ENCODE assay signal across 8 mouse cellular contexts in the genomic region with DNA sequence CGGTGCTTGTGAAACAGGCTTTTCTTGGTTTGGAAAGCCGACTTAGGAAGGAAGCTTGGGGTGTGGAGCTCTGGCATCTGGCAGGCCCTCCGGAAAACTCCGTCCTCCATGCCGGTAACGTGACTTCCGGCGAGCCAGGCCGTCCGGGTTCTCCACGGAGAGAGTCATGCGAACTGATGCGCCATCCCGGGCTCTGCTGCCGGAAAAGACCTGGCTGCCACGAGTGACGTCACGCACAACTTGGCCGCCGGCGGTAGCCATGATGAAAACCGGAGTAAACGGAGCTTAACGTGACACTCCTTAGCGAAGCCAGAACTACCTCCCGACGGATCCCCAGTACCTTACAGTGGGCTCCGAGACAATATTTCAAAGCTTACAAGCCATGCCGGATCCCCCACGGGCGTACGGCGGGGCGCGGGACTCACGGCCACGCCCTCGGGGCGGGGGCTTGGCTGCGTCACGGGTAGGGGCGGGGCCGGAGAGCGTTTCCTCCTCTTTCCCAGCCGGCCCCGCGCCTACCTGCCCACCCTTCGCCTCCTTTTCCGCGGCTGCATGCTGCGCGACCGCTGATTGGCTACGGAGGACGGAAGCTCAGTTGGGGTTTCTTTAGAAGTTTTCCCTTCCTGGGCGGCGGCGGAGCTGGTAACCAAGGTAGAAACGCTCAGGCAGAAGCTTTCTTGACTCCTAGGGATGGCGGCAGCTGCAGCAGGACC. TPM values are rescaled to one million over a fixed set of nuclear protein-coding genes. Genes with fewer than 3 reads are reported as not detected.
DNase-seq lines count a peak whose midpoint lies in the region; ATAC-seq lines count a peak whose summit lies in the region.

A gene (plus strand): TSS at position 553 of the 713 bp plus-strand sequence.

- H3K27me3 ChIP-seq in hindbrain, embryonic 16.5 days (replicated peaks; ENCODE audit: control insufficient read depth, insufficient read depth, low read length) = no peaks in the 10 kb centered on the region

- no peaks in the 10 kb centered on the region for H3K9me3 ChIP-seq in hindbrain, embryonic 16.5 days (ENCODE audit: control insufficient read depth, low read length)

- peaks cover 20% of the 10 kb centered on the region for H3K4me1 ChIP-seq in hindbrain, embryonic 16.5 days (ENCODE audit: control insufficient read depth, insufficient read depth, low read depth, low read length)

- H3K27ac ChIP-seq in hindbrain, embryonic 16.5 days (ENCODE audit: low read depth, low read length) = peak within 1 kb of the TSS; percentile 99
- H3K27ac ChIP-seq in macrophage = peak within 1 kb of the TSS; percentile 80

- H3K4me2 ChIP-seq in hindbrain, embryonic 16.5 days (ENCODE audit: low read length) = peak within 1 kb of the TSS; percentile 69

- H3K4me3 ChIP-seq in hindbrain, embryonic 16.5 days (ENCODE audit: low read length) = peak within 1 kb of the TSS; percentile 73
- peak within 1 kb of the TSS; percentile 98 for H3K4me3 ChIP-seq in macrophage (ENCODE audit: inconsistent target)

- ATAC-seq in hindbrain, embryonic 16.5 days = peak; percentile 98

- H3K79me2 ChIP-seq in macrophage (ENCODE audit: inconsistent target) = peaks cover 47% of the 10 kb centered on the region

- WGBS in hindbrain, embryonic 16.5 days = under 1% methylated on average over 58 of the region's 60 CpGs
- under 1% methylated on average over 59 of the region's 60 CpGs for WGBS in macrophage (ENCODE audit: missing documents)

- H3K9ac ChIP-seq in hindbrain, embryonic 16.5 days (ENCODE audit: low read depth, low read length) = peak within 1 kb of the TSS; percentile 82

- DNase-seq in WW6 (ENCODE audit: low read depth, low spot score) = peak; percentile 87
- peak; percentile 83 to 94 for DNase-seq in cerebellum, postnatal 4 days (ENCODE audit: low spot score in 2 of 2)
- DNase-seq in gastrocnemius, adult 18-20 months (ENCODE audit: low spot score) = peak; percentile 96
- DNase-seq in left cerebral cortex, adult 18-20 months (ENCODE audit: low spot score in 2 of 2) = peak; percentile 96 to 97
- DNase-seq in right cerebral cortex, adult 18-20 months = peak; percentile 98
- peak; percentile 87 for DNase-seq in urinary bladder, postnatal 10 days (ENCODE audit: low spot score)

- H3K36me3 ChIP-seq in hindbrain, embryonic 16.5 days (ENCODE audit: control insufficient read depth, insufficient read depth, low read length) = no peaks in the 10 kb centered on the region
- H3K36me3 ChIP-seq in macrophage (ENCODE audit: inconsistent target) = peaks cover 7% of the 10 kb centered on the region; the same call in 1 of the 2 replicates

RNA-seq across cellular contexts. Expression of the gene that starts here (rescaled TPM):
- total RNA-seq in gastrocnemius, adult 18-20 months (2021) = 100 to 1,000 TPM; 108 to 112 TPM
- 91.2 and 98.6 TPM in 2 replicates for polyA plus RNA-seq in hindbrain, embryonic 16.5 days (2015; fragmentation: Nextera tagmentation; extraction: Ambion mirVana)
- total RNA-seq in left cerebral cortex, adult 18-20 months (2021) = 10 to 100 TPM; 88.2 to 97.0 TPM
- 100 to 1,000 TPM in 5 of 26 experiments, 10 to 100 TPM in 21; 46.6 to 140 (median 74.5) TPM for total RNA-seq in macrophage (2018; cell fraction: chromatin; rRNA removed)
- 10 to 100 TPM; 55.8 to 99.1 (median 76.8) TPM for total RNA-seq in macrophage (2018; cell fraction: cytosol; rRNA removed)
- total RNA-seq in macrophage (2018; cell fraction: nucleus; rRNA removed) = 10 to 100 TPM; 24.4 to 83.0 (median 38.6) TPM
- polyA plus RNA-seq in macrophage (2018) = 49.7 to 86.9 TPM (median 67.8 TPM) in 3 replicates

Comparison
In these comparisons a context has a peak if more than half of its experiments do, and no peak if none do; other contexts are left out.
1. Peak in every context shown above with its lines: DNase-seq, ATAC-seq, H3K4me3 ChIP-seq and H3K27ac ChIP-seq.